Mouse (Mus musculus) lung, embryonic 15.5 days (tissue): ENCODE results near the gene Fgfr2. TPM values are rescaled to one million over a fixed set of nuclear protein-coding genes. Genes with fewer than 3 reads are reported as not detected.

Experiments used
- ATAC-seq: fragments of 200-750 bp; cut with Nextera tagmentation; 2 replicates; pipeline ENCODE4 v1.8.0; 2017; ENCODE audit warnings: moderate number of reproducible peaks, borderline replicate concordance; ENCODE audit not compliant: low FRiP score, low TSS enrichment; ENCODE audit errors: extremely low read depth
- H3K27ac ChIP-seq: fragments of 300-500 bp; sonication (generic); 2 replicates; pipeline ENCODE4 v1.5.1; 2015; ENCODE audit warnings: moderate library complexity, mild to moderate bottlenecking, inconsistent platforms
- H3K27me3 ChIP-seq: fragments of 300-500 bp; sonication (generic); 2 replicates; pipeline ENCODE4 v1.6.1; 2015; ENCODE audit warnings: inconsistent platforms
- H3K36me3 ChIP-seq: fragments of 300-500 bp; sonication (generic); 2 replicates; pipeline ENCODE4 v1.6.1; 2015; ENCODE audit warnings: inconsistent platforms
- H3K4me1 ChIP-seq: fragments of 300-500 bp; sonication (generic); 2 replicates; pipeline ENCODE4 v1.6.1; 2015; ENCODE audit warnings: inconsistent platforms
- H3K4me2 ChIP-seq: fragments of 300-500 bp; sonication (generic); 2 replicates; pipeline ENCODE4 v1.6.1; 2015; ENCODE audit warnings: inconsistent platforms, mild to moderate bottlenecking, moderate library complexity
- H3K4me3 ChIP-seq: fragments of 300-500 bp; sonication (generic); 2 replicates; pipeline ENCODE4 v1.5.1; 2015; ENCODE audit warnings: mild to moderate bottlenecking, inconsistent platforms
- H3K9ac ChIP-seq: fragments of 300-500 bp; sonication (generic); 2 replicates; pipeline ENCODE4 v1.6.1; 2015; ENCODE audit warnings: inconsistent platforms
- H3K9me3 ChIP-seq: fragments of 300-500 bp; sonication (generic); 2 replicates; pipeline ENCODE4 v1.6.1; 2016; ENCODE audit warnings: inconsistent platforms
- WGBS: fragments of 180-500 bp; shearing (Covaris S2); methylation state at CpG from one replicate; pipeline ENCODE4 v1.1.7; 2015; 5-methylcytosine and 5-hydroxymethylcytosine counted together
- polyA plus RNA-seq: library from polyadenylated mRNA; unstranded; fragments of >200 nt; fragmentation: Nextera tagmentation; extraction: Ambion mirVana; gene quantifications from 2 replicates; pipeline ENCODE4 v1.2.1, GENCODE M21; 2015

Gene Fgfr2
- polyA plus RNA-seq, 1 experiment from 2014 or later = 160 TPM

GRCm38 (mm10) chr7:132589610-132590009, 533.5 kb downstream of the Fgfr2 start:
- Histone ChIP-seq H3K4me2 (no peak overlapping the region), H3K9ac (no peak overlapping the region), H3K27me3 (peaks cover 1% of the 10 kb centered on the region; the same call in 1 of the 2 replicates), H3K27ac (no peak overlapping the region), H3K9me3 (no peaks in the 10 kb centered on the region), H3K4me3 (no peak overlapping the region), H3K36me3 (no peaks in the 10 kb centered on the region), H3K4me1 (no peaks in the 10 kb centered on the region)
- ATAC-seq = no peak
- WGBS = 42% methylated on average over 5 of the region's 5 CpGs

- no peak overlapping the region for H3K4me3 ChIP-seq
- no peaks in the 10 kb centered on the region for H3K9me3 ChIP-seq
- ATAC-seq = no peak
- 40% methylated on average over 5 of the region's 5 CpGs for WGBS
- H3K27me3 ChIP-seq = no peaks in the 10 kb centered on the region; the same call in 1 of the 2 replicates
- no peak overlapping the region for H3K27ac ChIP-seq
- no peak overlapping the region for H3K4me2 ChIP-seq
- H3K9ac ChIP-seq = no peak overlapping the region
- no peaks in the 10 kb centered on the region for H3K36me3 ChIP-seq
- no peaks in the 10 kb centered on the region for H3K4me1 ChIP-seq
Measured at GRCm38 (mm10) chr7:132587167-132587566, 536.0 kb downstream of the Fgfr2 start.

- WGBS = 40% methylated on average over 3 of the region's 3 CpGs
- Histone ChIP-seq H3K27ac (no peak overlapping the region), H3K9ac (no peak overlapping the region), H3K4me1 (no peaks in the 10 kb centered on the region), H3K27me3 (no peaks in the 10 kb centered on the region; the same call in 1 of the 2 replicates), H3K9me3 (no peaks in the 10 kb centered on the region), H3K4me2 (no peak overlapping the region), H3K4me3 (no peak overlapping the region), H3K36me3 (no peaks in the 10 kb centered on the region)
- ATAC-seq = no peak
Measured at GRCm38 (mm10) chr7:132585695-132586491, 537.3 kb downstream of the Fgfr2 start.

GRCm38 (mm10) chr7:132581441-132581840, 541.7 kb downstream of the Fgfr2 start:
- no peak overlapping the region for H3K4me3 ChIP-seq
- H3K9me3 ChIP-seq = no peaks in the 10 kb centered on the region
- H3K4me1 ChIP-seq = peaks cover 9% of the 10 kb centered on the region
- H3K36me3 ChIP-seq = no peaks in the 10 kb centered on the region
- H3K9ac ChIP-seq = no peak overlapping the region
- no peak for ATAC-seq
- WGBS = 90% methylated on average over 2 of the region's 2 CpGs
- H3K4me2 ChIP-seq = no peak overlapping the region
- no peak overlapping the region for H3K27ac ChIP-seq
- no peaks in the 10 kb centered on the region for H3K27me3 ChIP-seq

- H3K9ac ChIP-seq = no peak overlapping the region
- H3K4me2 ChIP-seq = no peak overlapping the region
- no peak overlapping the region for H3K4me3 ChIP-seq
- no peaks in the 10 kb centered on the region for H3K27me3 ChIP-seq
- H3K4me1 ChIP-seq = peaks cover 11% of the 10 kb centered on the region
- no peak for ATAC-seq
- 63% methylated on average over 6 of the region's 6 CpGs for WGBS
- no peaks in the 10 kb centered on the region for H3K36me3 ChIP-seq
- no peaks in the 10 kb centered on the region for H3K9me3 ChIP-seq
- no peak overlapping the region for H3K27ac ChIP-seq
Measured at GRCm38 (mm10) chr7:132580511-132580910, 542.6 kb downstream of the Fgfr2 start.

- Histone ChIP-seq H3K4me2 (peak overlapping the region; percentile 77), H3K27ac (peak overlapping the region; percentile 100; the same call in 1 of the 2 replicates), H3K9ac (no peak overlapping the region), H3K4me1 (peaks cover 37% of the 10 kb centered on the region), H3K36me3 (no peaks in the 10 kb centered on the region), H3K27me3 (no peaks in the 10 kb centered on the region), H3K9me3 (no peaks in the 10 kb centered on the region), H3K4me3 (peak overlapping the region; percentile 81; the same call in 1 of the 2 replicates)
- no peak for ATAC-seq
- 37% methylated on average over 4 of the region's 4 CpGs for WGBS
Measured at GRCm38 (mm10) chr7:132576891-132577290, 546.3 kb downstream of the Fgfr2 start.

- Histone ChIP-seq H3K27me3 (no peaks in the 10 kb centered on the region), H3K4me3 (peak within 1 kb of the TSS; percentile 81), H3K4me2 (peak within 1 kb of the TSS; percentile 77), H3K27ac (peak within 1 kb of the TSS; percentile 100), H3K9me3 (no peaks in the 10 kb centered on the region), H3K36me3 (no peaks in the 10 kb centered on the region), H3K4me1 (peaks cover 44% of the 10 kb centered on the region), H3K9ac (peak within 1 kb of the TSS; percentile 86)
- WGBS = under 1% methylated on average over 49 of the region's 49 CpGs
- ATAC-seq = peak; percentile 97
Measured at GRCm38 (mm10) chr7:132576116-132576650, 547.0 kb downstream of the Fgfr2 start, which contains the start of gene Oat. Oat (minus strand) TSS chr7:132576398.

GRCm38 (mm10) chr7:132575623-132576022, 547.5 kb downstream of the Fgfr2 start:
- peaks cover 48% of the 10 kb centered on the region for H3K4me1 ChIP-seq
- H3K4me2 ChIP-seq = peak overlapping the region; percentile 77
- WGBS = under 1% methylated on average over 13 of the region's 13 CpGs
- H3K9ac ChIP-seq = peak overlapping the region; percentile 86
- H3K36me3 ChIP-seq = no peaks in the 10 kb centered on the region
- peak; percentile 93 for ATAC-seq
- peak overlapping the region; percentile 81 for H3K4me3 ChIP-seq
- peak overlapping the region; percentile 100 for H3K27ac ChIP-seq
- H3K27me3 ChIP-seq = no peaks in the 10 kb centered on the region
- H3K9me3 ChIP-seq = no peaks in the 10 kb centered on the region

- H3K4me3 ChIP-seq = peak overlapping the region; percentile 81
- H3K4me2 ChIP-seq = peak overlapping the region; percentile 77
- WGBS = 55% methylated on average over 5 of the region's 5 CpGs
- no peaks in the 10 kb centered on the region for H3K9me3 ChIP-seq
- H3K27me3 ChIP-seq = no peaks in the 10 kb centered on the region
- no peak overlapping the region for H3K9ac ChIP-seq
- ATAC-seq = no peak
- no peaks in the 10 kb centered on the region for H3K36me3 ChIP-seq
- peaks cover 55% of the 10 kb centered on the region for H3K4me1 ChIP-seq
- H3K27ac ChIP-seq = peak overlapping the region; percentile 100; the same call in 1 of the 2 replicates
Measured at GRCm38 (mm10) chr7:132574646-132575045, 548.5 kb downstream of the Fgfr2 start.

GRCm38 (mm10) chr7:132573205-132573604, 549.9 kb downstream of the Fgfr2 start:
- Histone ChIP-seq H3K4me1 (peaks cover 55% of the 10 kb centered on the region), H3K9me3 (no peaks in the 10 kb centered on the region), H3K9ac (no peak overlapping the region), H3K4me2 (peak overlapping the region; percentile 27), H3K4me3 (no peak overlapping the region), H3K27ac (peak overlapping the region; percentile 63), H3K27me3 (no peaks in the 10 kb centered on the region), H3K36me3 (peaks cover 12% of the 10 kb centered on the region)
- WGBS = 50% methylated on average over 6 of the region's 6 CpGs
- no peak for ATAC-seq

- Histone ChIP-seq H3K9ac (no peak overlapping the region), H3K27me3 (no peaks in the 10 kb centered on the region), H3K4me1 (peaks cover 55% of the 10 kb centered on the region), H3K36me3 (peaks cover 16% of the 10 kb centered on the region), H3K27ac (peak overlapping the region; percentile 63), H3K4me3 (no peak overlapping the region), H3K9me3 (no peaks in the 10 kb centered on the region), H3K4me2 (peak overlapping the region; percentile 27)
- no peak for ATAC-seq
- WGBS = 58% methylated on average over 3 of the region's 3 CpGs
Measured at GRCm38 (mm10) chr7:132572738-132573137, 550.4 kb downstream of the Fgfr2 start.

GRCm38 (mm10) chr7:132571481-132571880, 551.7 kb downstream of the Fgfr2 start:
- H3K9ac ChIP-seq = no peak overlapping the region
- peak overlapping the region; percentile 41 for H3K27ac ChIP-seq
- H3K36me3 ChIP-seq = peaks cover 27% of the 10 kb centered on the region
- peak overlapping the region; percentile 27; the same call in 1 of the 2 replicates for H3K4me2 ChIP-seq
- no peaks in the 10 kb centered on the region for H3K9me3 ChIP-seq
- ATAC-seq = no peak
- WGBS = 56% methylated on average over 8 of the region's 8 CpGs
- no peak overlapping the region for H3K4me3 ChIP-seq
- peaks cover 46% of the 10 kb centered on the region for H3K4me1 ChIP-seq
- no peaks in the 10 kb centered on the region for H3K27me3 ChIP-seq
